Mouse (Mus musculus): ENCODE measurements around the gene Foxp1. TPM values are rescaled to one million over a fixed set of nuclear protein-coding genes. Genes with fewer than 3 reads are reported as not detected.

The Foxp1 gene
- total and polyA plus RNA-seq, 3 experiments = 16.1 to 42.0 TPM; not detected in 1

GRCm38 (mm10) chr6:99534211-99534745, 11.8 kb upstream of the Foxp1 start:
- DNase-seq (ENCODE audit: low read depth, low spot score) = no peak
- Histone ChIP-seq H3K9me3 (replicated peaks; ENCODE audit: insufficient read depth, low read length) (no peaks in the 10 kb centered on the region), H3K36me3 (ENCODE audit: control insufficient read depth in 1 of 2, insufficient read depth in 2 of 2, low read length in 2 of 2) (no peaks in the 10 kb centered on the region), H3K79me2 (ENCODE audit: control insufficient read depth, insufficient read depth, low read length, poor library complexity) (no peaks in the 10 kb centered on the region), H3K4me3 (ENCODE audit: control insufficient read depth in 1 of 2, insufficient read depth in 1 of 2, low read depth in 2 of 2, low read length in 2 of 2) (no peak overlapping the region), H3K4me1 (ENCODE audit: control insufficient read depth in 1 of 2, insufficient read depth in 2 of 2, low read length in 2 of 2) (no peaks in the 10 kb centered on the region), H3K9ac (ENCODE audit: control insufficient read depth, low read depth, low read length, poor library complexity, severe bottlenecking) (no peak overlapping the region), H3K27ac (ENCODE audit: control insufficient read depth, low read depth, low read length) (no peak overlapping the region), H3K27me3 (ENCODE audit: control insufficient read depth in 1 of 2, insufficient read depth in 2 of 2, low read length in 2 of 2) (peaks cover 0 to 5% of the 10 kb centered on the region in 2 experiments; a peak in 1 of 4 replicates)
- TF ChIP-seq POLR2A (IDR thresholded peaks at IDR 0.05; ENCODE audit: control insufficient read depth in 1 of 2, insufficient read depth in 1 of 2, low read depth in 1 of 2, low read length in 2 of 2, poor library complexity in 1 of 2) (no peak), USF1 (IDR thresholded peaks at IDR 0.05; ENCODE audit: low read depth, low read length) (no peak), RCOR1 (IDR thresholded peaks at IDR 0.05; ENCODE audit: low read depth, low read length) (no peak), MAZ (IDR thresholded peaks at IDR 0.05; ENCODE audit: low read depth, low read length) (no peak), SMC3 (IDR thresholded peaks at IDR 0.05; ENCODE audit: low read depth, low read length) (no peak), UBTF (IDR thresholded peaks at IDR 0.05; ENCODE audit: borderline replicate concordance, insufficient read depth, low read depth, low read length) (no peak), TBP (IDR thresholded peaks at IDR 0.05; ENCODE audit: low read depth, low read length) (no peak), CHD2 (IDR thresholded peaks at IDR 0.05; ENCODE audit: low read length) (no peak), NRF1 (IDR thresholded peaks at IDR 0.05; ENCODE audit: insufficient read depth, low read depth, low read length, poor library complexity, severe bottlenecking) (no peak), JUND (IDR thresholded peaks at IDR 0.05; ENCODE audit: low read depth, low read length) (no peak), E2F4 (IDR thresholded peaks at IDR 0.05; ENCODE audit: borderline replicate concordance, low read depth, low read length) (no peak), NELFE (IDR thresholded peaks at IDR 0.05; ENCODE audit: low read depth, low read length) (no peak), RAD21 (IDR thresholded peaks at IDR 0.05; ENCODE audit: low read depth, low read length) (no peak), ZC3H11A (IDR thresholded peaks at IDR 0.05; ENCODE audit: low read depth, low read length) (no peak), KAT2A (conservative IDR thresholded peaks at IDR 0.05; ENCODE audit: low read depth, low read length) (no peak), GABPA (IDR thresholded peaks at IDR 0.05; ENCODE audit: low read depth, low read length) (no peak), SIN3A (IDR thresholded peaks at IDR 0.05; ENCODE audit: low read length) (no peak), MXI1 (IDR thresholded peaks at IDR 0.05; ENCODE audit: low read depth, low read length) (no peak), ZMIZ1 (IDR thresholded peaks at IDR 0.05; ENCODE audit: low read depth, low read length) (no peak)

- Histone ChIP-seq H3K9ac (ENCODE audit: control insufficient read depth, low read depth, low read length, poor library complexity, severe bottlenecking) (no peak overlapping the region), H3K36me3 (ENCODE audit: control insufficient read depth in 1 of 2, insufficient read depth in 2 of 2, low read length in 2 of 2) (no peaks in the 10 kb centered on the region), H3K27me3 (ENCODE audit: control insufficient read depth in 1 of 2, insufficient read depth in 2 of 2, low read length in 2 of 2) (peaks cover 0 to 5% of the 10 kb centered on the region in 2 experiments; a peak in 1 of 4 replicates), H3K9me3 (replicated peaks; ENCODE audit: insufficient read depth, low read length) (no peaks in the 10 kb centered on the region), H3K4me1 (ENCODE audit: control insufficient read depth in 1 of 2, insufficient read depth in 2 of 2, low read length in 2 of 2) (no peaks in the 10 kb centered on the region), H3K79me2 (ENCODE audit: control insufficient read depth, insufficient read depth, low read length, poor library complexity) (no peaks in the 10 kb centered on the region), H3K4me3 (ENCODE audit: control insufficient read depth in 1 of 2, insufficient read depth in 1 of 2, low read depth in 2 of 2, low read length in 2 of 2) (no peak overlapping the region), H3K27ac (ENCODE audit: control insufficient read depth, low read depth, low read length) (no peak overlapping the region)
- no peak for DNase-seq (ENCODE audit: low read depth, low spot score)
- no peak for TF ChIP-seq POLR2AphosphoS2 (IDR thresholded peaks at IDR 0.05; ENCODE audit: low read length)
Measured at GRCm38 (mm10) chr6:99532458-99532857, 9.9 kb upstream of the Foxp1 start.

All from MEL (cell line).